In genomic region chr4:63594459-63595110, GRCm38 (mm10) we compare ENCODE assay signal across 14 mouse cellular contexts. TPM values are rescaled to one million over a fixed set of nuclear protein-coding genes. Genes with fewer than 3 reads are reported as not detected.
DNase-seq lines count a peak whose midpoint lies in the region.
"Had no signal": no experiment of that assay in that cellular context is flagged by ENCODE, and none has a peak within 500 bp of the region (broad histone marks: within the 10 kb centered on the region; RNA-seq: fewer than 3 reads in every experiment).

No protein-coding gene starts in this region.

- no peaks in the 10 kb centered on the region for H3K36me3 ChIP-seq in heart, embryonic 10.5 days
- H3K36me3 ChIP-seq: hindbrain, embryonic 10.5 days had no signal

- WGBS in heart, embryonic 10.5 days: 77% methylated on average over 5 of the region's 5 CpGs

- DNase-seq in heart, adult 8-10 months (ENCODE audit: low spot score): peak; percentile 40
- DNase-seq in heart, embryonic 10.5 days (ENCODE audit: low spot score): no peak
- DNase-seq in lung, postnatal 14 days: peak; percentile 11
- DNase-seq in lung, postnatal 25 days (ENCODE audit: low spot score): no peak
- peak; percentile 37 to 52 for DNase-seq in kidney, postnatal 4 days
- DNase-seq in spleen, adult 12 weeks (ENCODE audit: low spot score): no peak
- DNase-seq in embryo, embryonic 10.5 days (ENCODE audit: low spot score): no peak
- DNase-seq: cerebellum, adult 8-10 months; forebrain, postnatal 0 days; left cerebral cortex, postnatal 4 days; thymus, adult 2 months had no signal

- peaks cover 6% of the 10 kb centered on the region; the same call in 1 of the 2 replicates for H3K4me1 ChIP-seq in heart, embryonic 10.5 days
- H3K4me1 ChIP-seq: megakaryocyte, embryonic 14.5 days had no signal

- no peaks in the 10 kb centered on the region for H3K9me3 ChIP-seq in heart, embryonic 10.5 days
- H3K9me3 ChIP-seq: hindbrain, embryonic 10.5 days had no signal

- H3K27ac ChIP-seq in heart, embryonic 10.5 days: no peak overlapping the region
- H3K27ac ChIP-seq: hindbrain, embryonic 10.5 days had no signal

- H3K27me3 ChIP-seq in heart, embryonic 10.5 days (ENCODE audit: insufficient read depth, poor library complexity, severe bottlenecking): no peaks in the 10 kb centered on the region

- H3K4me3 ChIP-seq in heart, embryonic 10.5 days: no peak overlapping the region
- H3K4me3 ChIP-seq: hindbrain, embryonic 10.5 days; megakaryocyte, embryonic 14.5 days had no signal

RNA-seq across cellular contexts. Expression of gene Gm11213, which starts 10.5 kb away (rescaled TPM):
- total RNA-seq in heart, adult 8-10 months (2022): not detected
- polyA plus RNA-seq in heart, embryonic 10.5 days (2016; fragmentation: Nextera tagmentation; extraction: Ambion mirVana): not detected in 2 replicates
- total RNA-seq: forebrain, postnatal 0 days; layer of hippocampus, adult 8-10 months; left cerebral cortex, postnatal 4 days had no signal
- polyA plus RNA-seq: forebrain, postnatal 0 days; hindbrain, embryonic 10.5 days; thymus, adult 2 months had no signal

RNA-seq across cellular contexts. Expression of gene Tex48, which starts 27.6 kb away (rescaled TPM):
- not detected for total RNA-seq in heart, adult 8-10 months (2022)
- polyA plus RNA-seq in heart, embryonic 10.5 days (2016; fragmentation: Nextera tagmentation; extraction: Ambion mirVana): not detected in 2 replicates
- total RNA-seq: forebrain, postnatal 0 days; layer of hippocampus, adult 8-10 months; left cerebral cortex, postnatal 4 days had no signal
- polyA plus RNA-seq: forebrain, postnatal 0 days; hindbrain, embryonic 10.5 days had no signal

RNA-seq across cellular contexts. Expression of gene Tmem268, which starts 36.0 kb away (rescaled TPM):
- total RNA-seq in heart, adult 8-10 months (2022): 10 to 100 TPM in 3 of 4 experiments, 1 to 10 TPM in 1; 8.0 to 16.2 (median 12.7) TPM
- 7.9 and 9.3 TPM in 2 replicates for polyA plus RNA-seq in heart, embryonic 10.5 days (2016; fragmentation: Nextera tagmentation; extraction: Ambion mirVana)

RNA-seq across cellular contexts. Expression of gene Atp6v1g1, which starts 50.0 kb away (rescaled TPM):
- 100 to 1,000 TPM; 146 to 168 (median 149) TPM for total RNA-seq in heart, adult 8-10 months (2022)
- 190 and 227 TPM in 2 replicates for polyA plus RNA-seq in heart, embryonic 10.5 days (2016; fragmentation: Nextera tagmentation; extraction: Ambion mirVana)

Comparison
In these comparisons a context has a peak if more than half of its experiments do, and no peak if none do; other contexts are left out.
1. DNase-seq: peak in heart, adult 8-10 months (single experiment), lung, postnatal 14 days (single experiment) and kidney, postnatal 4 days (2 of 2); none in heart, embryonic 10.5 days (single experiment), lung, postnatal 25 days (single experiment), spleen, adult 12 weeks (single experiment) and embryo, embryonic 10.5 days (single experiment).